Mouse (Mus musculus) ES-Bruce4 (cell line): ENCODE measurements around the gene Abcc4.

Experiments
- CTCF ChIP-seq: IDR thresholded peaks from one replicate; pipeline ENCODE4 v1.8.1; 2011; ENCODE audit warnings: low read depth, low read length
- POLR2A ChIP-seq: IDR thresholded peaks from one replicate; pipeline ENCODE4 v1.8.1; 2011; ENCODE audit warnings: low read length; ENCODE audit not compliant: insufficient read depth

DNA sequence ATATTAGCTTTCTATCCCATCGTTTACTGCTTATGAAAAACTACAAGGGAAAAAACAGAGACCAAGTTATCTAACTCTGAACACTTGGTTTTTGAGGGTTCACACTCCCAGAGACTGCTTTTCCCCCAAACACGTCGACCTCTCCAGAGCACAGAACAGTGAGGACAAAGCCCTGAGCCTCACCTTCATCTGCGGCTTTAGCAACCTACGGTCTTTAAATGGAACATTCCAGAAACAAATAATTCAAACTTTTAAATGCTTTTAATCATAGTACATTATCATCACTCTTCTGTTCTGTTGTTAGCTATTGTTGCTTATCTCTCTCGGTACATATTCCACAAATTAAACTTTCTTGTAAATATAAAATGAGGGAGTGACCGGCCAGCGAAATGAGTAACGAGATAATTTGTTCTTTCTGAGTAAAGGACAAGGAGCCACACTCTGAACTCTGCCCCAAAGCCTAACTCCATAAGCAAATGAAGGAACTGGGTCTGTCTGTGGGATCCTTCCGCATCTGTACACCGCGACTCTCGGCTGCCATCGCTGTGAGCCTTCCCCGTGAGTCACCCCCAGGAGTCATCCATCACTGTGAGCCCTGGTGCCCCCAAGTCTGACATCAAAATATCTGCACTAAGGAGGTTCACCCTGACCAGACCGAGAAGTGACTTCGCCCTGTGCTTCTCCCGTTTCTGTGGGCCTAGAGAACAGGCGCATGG, 126.8 kb downstream of the Abcc4 start:
- no peak for TF ChIP-seq CTCF
- TF ChIP-seq POLR2A: no peak
